Comparison of ENCODE assay signal across 17 mouse cellular contexts in genomic region chr4:129388404-129388803, GRCm38 (mm10). TPM values are rescaled to one million over a fixed set of nuclear protein-coding genes. Genes with fewer than 3 reads are reported as not detected.
"Had no signal": no experiment of that assay in that cellular context is flagged by ENCODE, and none has a peak within 500 bp of the region (broad histone marks: within the 10 kb centered on the region; RNA-seq: fewer than 3 reads in every experiment).

No protein-coding gene starts in this region.

- H3K9ac ChIP-seq: limb, embryonic 12.5 days; limb, embryonic 15.5 days; liver, embryonic 14.5 days; liver, postnatal 0 days; lung, embryonic 14.5 days had no signal

- H3K4me3 ChIP-seq: limb, embryonic 12.5 days; limb, embryonic 15.5 days had no signal

- ATAC-seq: liver, postnatal 0 days; lung, postnatal 0 days had no signal

- H3K4me1 ChIP-seq: limb, embryonic 12.5 days; limb, embryonic 15.5 days had no signal

- H3K27me3 ChIP-seq: limb, embryonic 12.5 days; limb, embryonic 15.5 days had no signal

- H3K9me3 ChIP-seq: limb, embryonic 12.5 days; limb, embryonic 15.5 days had no signal

- H3K36me3 ChIP-seq: limb, embryonic 12.5 days; limb, embryonic 15.5 days had no signal

- H3K27ac ChIP-seq: kidney, postnatal 0 days; limb, embryonic 12.5 days; limb, embryonic 15.5 days; liver, embryonic 14.5 days; macrophage had no signal

- H3K4me2 ChIP-seq: limb, embryonic 12.5 days; limb, embryonic 15.5 days; liver, embryonic 11.5 days; lung, embryonic 14.5 days had no signal

- DNase-seq: kidney, adult 2 months; kidney, postnatal 25 days; left cerebral cortex, postnatal 4 days; liver, postnatal 0 days; lung, embryonic 14.5 days; midbrain, embryonic 14.5 days; thymus, adult 18-20 months; thymus, postnatal 36 days had no signal

RNA-seq across cellular contexts. Expression of gene Zbtb8b, which starts 52.2 kb away (rescaled TPM):
- polyA plus RNA-seq: macrophage; small intestine, adult 2 months; spleen, adult 2 months had no signal
